Mouse (Mus musculus): Measurements from ENCODE around the gene Ncoa7. TPM values are rescaled to one million over a fixed set of nuclear protein-coding genes. Genes with fewer than 3 reads are reported as not detected.
A peak's percentile ranks its signal among the peaks of the same experiment; 100 is the strongest.

Gene Ncoa7
- total RNA-seq (2021): 100 to 1,000 TPM in 1 of 2 experiments, 10 to 100 TPM in 1; 97.6 to 103 TPM
- long read RNA-seq, experiment 1, partial matches to known transcripts: 4 of 21 reads
- long read RNA-seq, experiment 1, other reads (novel, unspliced or antisense): 16 of 21 reads
- long read RNA-seq, experiment 2, partial matches to known transcripts: 5 of 13 reads
- long read RNA-seq, experiment 2, other reads (novel, unspliced or antisense): 7 of 13 reads

DNA sequence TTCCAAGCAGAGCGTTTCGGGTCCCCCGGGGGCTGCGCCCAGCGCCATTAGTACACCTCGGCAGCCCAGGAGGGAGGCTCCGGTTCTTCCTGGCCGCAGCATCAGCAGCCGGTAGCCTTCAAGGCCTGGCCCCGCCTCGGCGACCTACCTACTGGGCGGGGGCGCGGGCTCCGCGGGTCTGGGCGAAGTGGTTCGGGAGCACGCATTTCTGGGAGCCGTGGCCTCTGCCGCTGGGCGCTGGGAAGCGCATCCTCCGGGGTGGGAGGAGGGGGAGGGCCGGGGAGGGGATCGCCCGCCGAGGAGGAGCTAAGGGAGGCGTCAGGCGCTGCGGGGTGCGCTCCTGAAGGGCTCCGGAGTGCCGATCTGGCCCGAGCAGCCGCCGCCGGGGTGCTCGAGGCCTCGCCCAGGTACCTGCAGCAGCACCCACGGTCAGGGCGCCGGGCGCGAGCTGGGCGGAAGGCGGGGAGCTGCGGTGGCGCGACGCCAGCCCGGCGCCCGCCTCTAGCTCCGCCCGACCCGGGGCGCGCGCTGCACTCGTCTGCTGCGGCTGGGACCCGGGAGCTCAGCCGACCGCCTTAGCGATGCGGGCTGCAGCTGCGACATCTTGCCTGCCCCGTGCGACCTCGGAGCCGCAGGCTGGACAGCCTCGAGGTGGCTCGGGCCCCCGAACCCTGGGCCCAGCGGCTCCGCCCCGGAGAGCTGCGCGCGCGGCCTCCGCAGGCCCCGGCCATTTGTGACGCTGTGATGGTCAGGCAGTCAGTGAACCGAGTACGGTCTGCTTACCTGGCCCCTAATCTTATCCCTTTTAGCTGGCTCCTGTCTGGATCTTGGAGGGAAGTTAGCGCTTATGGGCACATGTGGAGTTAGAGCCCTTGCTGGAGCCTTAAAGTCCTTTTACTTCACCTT is at the start of gene Ncoa7:
Gene Ncoa7 (minus strand): TSS at position 646 of the 906 bp plus-strand sequence.
- peak; percentile 70 to 81 for DNase-seq (ENCODE audit: low spot score in 2 of 2)

GRCm38 (mm10) chr10:30845101-30845825 is 42.1 kb upstream of the Ncoa7 start:
- DNase-seq (ENCODE audit: low spot score in 2 of 2): no peak

- DNase-seq (ENCODE audit: low spot score in 2 of 2): no peak
Observed at GRCm38 (mm10) chr10:30844191-30845010, 41.3 kb upstream of the Ncoa7 start.

DNA sequence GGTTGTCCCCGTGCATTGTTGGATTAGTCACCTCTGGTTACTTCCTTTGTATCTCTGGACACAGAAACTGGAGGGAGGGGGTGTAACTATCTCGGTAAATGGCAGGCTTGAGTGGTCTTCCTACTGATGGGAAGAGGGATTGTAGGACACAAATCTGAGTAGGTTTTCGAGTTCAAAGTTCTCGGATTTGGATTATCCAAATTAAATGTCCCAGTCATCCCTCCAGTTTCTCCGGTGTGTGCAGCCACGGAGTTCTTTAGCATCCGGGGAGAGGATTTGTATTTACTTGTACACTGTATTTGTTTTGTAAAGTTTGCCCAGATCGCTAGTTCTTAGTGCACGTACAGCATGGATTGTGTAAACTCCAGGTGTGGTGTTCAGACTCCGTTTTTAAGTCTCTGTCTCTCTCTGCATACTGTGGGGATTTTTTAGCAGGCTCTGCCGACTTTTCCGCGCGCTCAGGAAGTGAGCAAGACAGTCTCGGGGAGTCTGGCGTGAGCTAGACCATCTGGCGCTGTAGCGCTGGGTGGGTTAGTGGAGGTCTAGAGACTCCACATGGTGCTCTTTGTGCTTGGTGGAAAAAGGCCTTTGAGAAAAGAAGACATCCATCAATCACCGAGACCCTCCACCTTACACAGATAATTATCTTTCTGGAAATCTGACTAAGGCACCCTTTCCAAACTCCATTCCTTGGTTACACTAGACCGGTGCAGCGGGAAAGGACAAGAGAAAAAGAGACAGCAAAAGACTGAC is 40.5 kb upstream of the Ncoa7 start:
- peak; percentile 20 to 37 for DNase-seq (ENCODE audit: low spot score in 2 of 2)

- DNase-seq (ENCODE audit: low spot score in 2 of 2): peak; percentile 99
Observed at GRCm38 (mm10) chr10:30842643-30843437, 39.7 kb upstream of the Ncoa7 start, which contains the start of gene Hey2. TSS of gene Hey2 (minus strand) at chr10:30842801.

- peak in 1 of 2 experiments; percentile 28 for DNase-seq (ENCODE audit: low spot score in 2 of 2)
Observed at GRCm38 (mm10) chr10:30842228-30842627, 39.1 kb upstream of the Ncoa7 start.

- no peak for DNase-seq (ENCODE audit: low spot score in 2 of 2)
Observed at GRCm38 (mm10) chr10:30840824-30841223, 37.7 kb upstream of the Ncoa7 start.

- no peak for DNase-seq (ENCODE audit: low spot score in 2 of 2)
Observed at GRCm38 (mm10) chr10:30838188-30838587, 35.1 kb upstream of the Ncoa7 start.

DNA sequence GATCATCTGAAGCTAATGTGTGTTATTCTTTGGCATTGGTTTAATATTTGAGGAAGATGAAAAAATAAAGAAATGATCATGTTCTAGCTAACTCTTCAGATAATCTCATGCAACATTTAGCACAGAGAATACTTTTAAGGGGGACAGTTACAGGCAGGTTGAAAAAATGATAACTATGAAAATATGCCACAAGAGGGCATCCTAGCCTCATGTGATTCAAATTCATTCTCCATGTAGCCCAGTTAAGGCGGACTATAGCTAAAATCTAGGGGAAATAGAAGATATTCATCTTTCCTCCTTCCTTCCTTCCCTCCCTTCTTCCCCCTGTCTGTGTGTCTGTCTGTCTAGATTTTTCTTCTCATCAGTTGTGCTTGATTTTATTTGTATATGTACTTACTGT is 21.9 kb upstream of the Ncoa7 start:
- peak in 1 of 2 experiments; percentile 17 for DNase-seq (ENCODE audit: low spot score in 2 of 2)

- DNase-seq (ENCODE audit: low spot score in 2 of 2): peak; percentile 79 to 82
Observed at GRCm38 (mm10) chr10:30810967-30811293, 7.8 kb upstream of the Ncoa7 start.

- DNase-seq (ENCODE audit: low spot score in 2 of 2): peak in 1 of 2 experiments; percentile 16
Observed at GRCm38 (mm10) chr10:30810247-30810966, 7.3 kb upstream of the Ncoa7 start.

GRCm38 (mm10) chr10:30803587-30804253 is 594 bp upstream of the Ncoa7 start:
- DNase-seq (ENCODE audit: low spot score in 2 of 2): peak in 1 of 2 experiments; percentile 13

GRCm38 (mm10) chr10:30802033-30802432 is 1.1 kb downstream of the Ncoa7 start:
- DNase-seq (ENCODE audit: low spot score in 2 of 2): peak in 1 of 2 experiments; percentile 37

DNA sequence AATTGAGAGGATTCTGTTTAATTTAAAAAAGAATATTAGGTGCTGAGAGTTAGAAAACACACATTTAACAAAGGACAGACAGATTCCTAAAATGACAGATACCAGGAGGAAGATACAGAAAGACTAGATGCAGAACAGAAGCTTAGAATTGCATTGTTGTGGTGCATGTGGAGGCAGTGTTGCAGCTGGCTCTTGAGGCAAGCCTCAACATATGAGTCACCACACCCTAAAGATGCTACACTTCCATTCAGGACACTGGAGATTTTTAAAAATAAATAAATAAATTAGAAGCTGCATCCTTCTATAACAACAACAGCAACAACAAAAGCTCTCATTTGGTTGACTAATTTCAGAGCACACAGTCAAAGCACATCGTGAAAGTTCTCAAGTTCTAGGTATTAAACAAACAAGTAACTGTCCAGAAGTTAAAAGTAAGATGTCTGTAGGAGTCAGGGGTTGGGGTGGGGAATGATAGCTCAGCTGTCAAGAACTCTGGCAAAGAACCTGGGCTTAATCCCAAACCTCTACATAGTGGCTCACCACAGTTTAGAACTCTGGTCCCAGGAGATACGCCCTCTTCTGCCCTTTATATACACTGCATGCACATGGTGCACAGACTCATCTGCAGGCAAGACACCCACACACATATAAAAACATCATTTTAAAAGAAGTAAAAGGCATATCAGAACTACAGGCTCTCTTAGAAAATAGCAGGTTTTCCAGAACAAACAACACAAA is 3.2 kb downstream of the Ncoa7 start:
- DNase-seq (ENCODE audit: low spot score in 2 of 2): no peak

DNA sequence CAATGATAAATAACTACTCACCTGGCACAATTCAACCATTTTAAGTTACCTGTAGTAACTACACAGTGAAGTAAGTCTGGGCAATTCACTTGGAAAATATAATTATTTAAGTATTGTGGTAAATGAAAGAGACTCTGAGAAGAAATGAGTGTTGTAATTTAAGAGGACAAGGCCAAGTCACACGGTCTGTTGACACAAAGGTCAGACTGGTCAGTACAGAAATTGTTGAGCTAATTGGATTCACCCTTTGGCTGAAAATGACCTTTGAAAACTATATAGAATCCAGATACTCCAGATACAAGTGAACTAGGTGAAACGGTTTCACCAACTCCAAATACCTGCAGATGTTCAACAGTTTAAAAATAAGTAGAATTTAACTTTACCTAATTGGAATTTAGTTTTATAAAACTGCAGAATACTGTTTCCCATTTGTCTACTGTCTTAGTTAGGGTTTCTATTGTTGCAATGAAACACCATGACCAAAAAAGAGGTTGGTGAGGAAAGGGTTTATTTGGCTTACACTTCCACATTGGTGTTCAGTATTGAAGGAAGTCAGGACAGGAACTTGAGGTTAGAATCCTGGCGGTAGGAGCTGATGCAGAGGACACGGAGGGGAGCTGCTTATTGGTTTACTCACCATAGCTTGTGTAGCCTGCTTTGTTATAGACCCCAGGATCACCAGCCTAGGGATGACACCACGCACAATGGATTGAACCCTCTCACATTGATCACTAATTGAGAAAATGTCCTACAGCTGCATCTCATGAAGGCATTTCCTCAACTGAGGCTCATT is 6.5 kb downstream of the Ncoa7 start:
- no peak for DNase-seq (ENCODE audit: low spot score in 2 of 2)

GRCm38 (mm10) chr10:30791016-30791415 is 12.1 kb downstream of the Ncoa7 start:
- no peak for DNase-seq (ENCODE audit: low spot score in 2 of 2)

Data from left cerebral cortex, adult 18-20 months (tissue).